Mouse (Mus musculus): ENCODE measurements around the gene Nudt21.

DNA sequence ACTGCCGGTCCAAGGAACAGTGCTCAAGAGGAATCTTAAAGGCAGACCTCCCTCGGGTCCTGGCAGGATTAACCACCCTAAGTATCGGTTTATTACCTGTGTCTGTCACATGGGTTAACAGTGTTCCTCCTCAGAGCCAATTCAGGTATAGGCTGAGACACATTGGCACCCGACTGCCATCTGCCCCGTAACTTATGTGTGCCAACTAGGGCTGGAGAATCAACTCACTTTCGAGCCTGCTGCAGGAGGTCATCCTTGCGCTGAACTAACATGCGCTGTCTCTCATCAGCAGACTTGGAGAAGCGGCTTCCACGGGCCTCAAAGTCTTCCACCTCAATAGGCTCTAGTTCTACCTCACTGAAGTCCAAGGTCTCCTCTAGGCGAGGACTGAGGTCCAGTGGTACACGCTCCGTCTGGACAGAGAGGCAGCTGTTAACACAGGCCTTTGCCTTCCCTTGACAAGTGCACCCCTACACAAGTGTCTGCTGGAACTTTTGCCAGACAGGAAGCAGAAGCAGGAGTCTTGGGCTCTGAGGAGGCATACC, 62.9 kb downstream of the Nudt21 start:
- TF ChIP-seq CTCF (IDR thresholded peaks at IDR 0.05; ENCODE audit: control insufficient read depth, insufficient read depth, insufficient replicate concordance, low read depth, low read length) (no peak), POLR2A (IDR thresholded peaks at IDR 0.05; ENCODE audit: control insufficient read depth, low read depth, low read length) (no peak)
